Mouse (Mus musculus): ENCODE results near the gene Il13ra1.

Gene Il13ra1

DNA sequence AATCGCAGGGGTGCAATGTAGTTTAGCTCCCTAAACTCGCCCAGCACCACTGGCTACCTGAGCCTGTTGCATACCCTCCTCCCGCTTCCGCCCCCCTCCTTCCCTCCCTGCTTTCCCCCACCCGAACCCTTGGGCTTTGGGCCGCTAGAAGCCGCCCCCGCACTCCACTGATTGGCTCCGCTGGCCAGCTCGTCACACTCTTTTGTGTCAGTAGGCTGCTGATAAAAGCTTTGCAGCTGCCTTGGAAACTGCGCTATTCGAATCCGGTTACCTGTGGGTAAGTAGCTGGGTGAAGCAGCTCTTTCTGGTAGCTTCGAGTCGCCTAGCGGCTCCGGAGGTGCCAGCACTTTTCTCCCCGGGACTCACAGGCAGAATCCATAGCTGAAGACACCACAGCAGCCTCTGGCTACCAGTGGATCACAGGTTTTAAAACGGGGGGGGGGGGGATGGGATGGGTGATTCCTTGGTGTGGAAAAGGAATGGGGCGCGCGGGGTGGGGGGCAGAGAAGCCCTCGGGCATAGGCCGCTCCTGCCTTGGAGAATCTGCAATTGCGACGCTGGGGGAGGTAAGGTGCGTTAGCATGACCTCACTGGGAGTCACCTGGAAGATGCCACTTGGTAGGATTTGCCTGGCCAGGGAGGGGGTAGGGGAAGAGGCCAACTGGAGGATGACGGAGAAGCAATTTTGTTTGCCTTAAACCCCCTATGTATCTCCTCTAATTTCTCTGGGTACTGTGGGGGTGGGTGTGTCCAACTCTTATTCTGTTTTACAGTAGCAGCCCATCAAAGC, 84.0 kb downstream of the Il13ra1 start, which contains the start of gene Zcchc12:
TSS of gene Zcchc12 (plus strand) at position 169 of the 790 bp plus-strand sequence.
- peak; percentile 52 for DNase-seq (ENCODE audit: low spot score)

DNA sequence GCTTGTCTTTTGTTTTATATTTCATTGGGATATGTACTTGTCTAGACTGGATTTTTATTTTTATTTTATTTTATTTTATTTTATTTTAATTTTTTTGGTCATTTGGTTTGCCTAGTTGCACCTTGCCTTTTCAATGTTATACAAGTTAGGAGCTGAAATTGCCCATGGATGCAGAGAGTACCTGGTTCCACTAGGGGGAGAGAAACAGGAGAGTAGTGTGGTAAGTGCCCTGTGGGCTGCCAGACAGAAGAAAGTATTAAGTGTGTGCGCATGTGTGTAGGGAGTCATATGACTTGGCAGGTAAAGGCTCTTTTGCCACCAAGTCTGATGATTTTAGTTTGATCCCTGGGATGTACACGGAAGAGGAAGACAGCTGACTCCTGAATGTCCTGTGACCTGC, 97.6 kb downstream of the Il13ra1 start:
- no peak for DNase-seq (ENCODE audit: low spot score)

GRCm38 (mm10) chrX:36211216-36211615, 99.3 kb downstream of the Il13ra1 start:
- no peak for DNase-seq (ENCODE audit: low spot score)
